Mouse (Mus musculus): ENCODE measurements around the gene Gm48552.

The Gm48552 gene

DNA sequence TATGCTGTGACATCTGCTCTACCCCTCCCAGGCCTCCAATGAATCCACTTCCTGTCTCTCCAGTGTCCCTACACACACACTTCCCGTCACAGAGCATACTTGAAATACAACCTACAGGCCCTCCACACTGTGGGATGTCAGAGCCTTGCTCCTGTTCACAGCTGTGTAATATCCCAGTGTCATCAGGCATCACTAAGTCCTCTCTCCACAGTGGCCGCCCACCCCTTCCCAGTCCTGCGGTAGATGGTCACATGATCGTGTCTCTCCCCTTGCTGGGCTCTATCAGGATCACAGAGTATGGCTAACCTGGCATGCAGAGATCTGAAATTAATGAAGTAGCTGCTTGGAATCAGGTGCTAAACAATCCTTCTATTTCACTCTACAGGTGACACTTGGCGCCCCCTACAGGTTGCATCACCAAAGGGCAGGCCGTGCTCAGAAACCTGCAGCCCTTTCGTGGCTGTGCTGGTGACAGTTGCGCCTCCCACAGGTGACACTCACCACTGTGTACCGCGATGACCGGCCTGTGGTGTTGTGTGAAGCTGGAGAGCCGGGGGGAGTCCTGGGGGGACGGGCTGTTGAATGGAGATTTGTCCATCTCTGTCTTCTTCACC is 16.9 kb downstream of the Gm48552 start:
- DNase-seq (ENCODE audit: low read depth, low spot score) = no peak

DNA sequence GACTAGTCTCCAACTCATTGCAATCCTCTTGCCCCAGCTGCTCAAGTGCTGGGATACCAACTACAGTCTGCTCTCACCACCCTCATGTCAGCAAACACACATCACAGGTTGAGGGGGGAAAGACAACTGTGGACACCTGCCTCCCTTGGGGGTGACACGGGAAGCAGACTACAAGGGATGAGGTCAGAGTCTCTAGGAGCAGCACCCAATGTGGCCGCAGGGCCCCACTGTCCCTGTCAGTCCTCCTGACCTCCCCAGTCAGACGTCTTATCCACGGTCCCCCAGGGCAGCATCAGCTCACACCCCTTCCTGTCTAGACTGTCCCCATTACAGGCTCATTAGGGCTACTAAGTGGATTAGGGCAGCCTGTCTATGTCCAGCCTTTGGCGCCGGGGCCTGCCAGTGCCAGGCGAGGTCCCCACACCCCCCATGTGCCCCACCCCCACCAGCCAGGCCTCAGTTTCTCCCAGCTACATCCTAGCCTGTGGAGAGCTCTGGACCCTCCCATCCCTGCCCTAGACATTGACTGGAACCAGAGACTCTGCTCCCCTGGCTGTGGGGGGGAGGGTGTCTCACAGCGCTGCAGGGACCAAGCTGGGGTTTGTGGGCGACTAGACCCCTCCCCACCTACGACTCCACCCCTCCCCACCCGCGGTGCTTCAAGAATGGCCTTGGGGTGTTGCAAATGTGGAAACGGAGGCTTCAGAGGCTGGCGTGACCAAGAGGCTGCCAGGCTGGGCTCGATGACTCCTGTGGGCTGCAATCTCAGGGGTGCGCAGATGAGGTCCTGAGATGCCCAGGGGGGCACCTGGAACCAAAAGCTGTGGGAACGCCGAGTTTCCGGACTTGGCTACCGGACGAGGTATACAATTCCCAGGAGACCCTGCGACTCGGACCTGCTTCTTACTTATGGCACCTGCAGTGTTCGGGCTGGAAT is 18.0 kb downstream of the Gm48552 start:
- DNase-seq (ENCODE audit: low read depth, low spot score) = no peak

DNA sequence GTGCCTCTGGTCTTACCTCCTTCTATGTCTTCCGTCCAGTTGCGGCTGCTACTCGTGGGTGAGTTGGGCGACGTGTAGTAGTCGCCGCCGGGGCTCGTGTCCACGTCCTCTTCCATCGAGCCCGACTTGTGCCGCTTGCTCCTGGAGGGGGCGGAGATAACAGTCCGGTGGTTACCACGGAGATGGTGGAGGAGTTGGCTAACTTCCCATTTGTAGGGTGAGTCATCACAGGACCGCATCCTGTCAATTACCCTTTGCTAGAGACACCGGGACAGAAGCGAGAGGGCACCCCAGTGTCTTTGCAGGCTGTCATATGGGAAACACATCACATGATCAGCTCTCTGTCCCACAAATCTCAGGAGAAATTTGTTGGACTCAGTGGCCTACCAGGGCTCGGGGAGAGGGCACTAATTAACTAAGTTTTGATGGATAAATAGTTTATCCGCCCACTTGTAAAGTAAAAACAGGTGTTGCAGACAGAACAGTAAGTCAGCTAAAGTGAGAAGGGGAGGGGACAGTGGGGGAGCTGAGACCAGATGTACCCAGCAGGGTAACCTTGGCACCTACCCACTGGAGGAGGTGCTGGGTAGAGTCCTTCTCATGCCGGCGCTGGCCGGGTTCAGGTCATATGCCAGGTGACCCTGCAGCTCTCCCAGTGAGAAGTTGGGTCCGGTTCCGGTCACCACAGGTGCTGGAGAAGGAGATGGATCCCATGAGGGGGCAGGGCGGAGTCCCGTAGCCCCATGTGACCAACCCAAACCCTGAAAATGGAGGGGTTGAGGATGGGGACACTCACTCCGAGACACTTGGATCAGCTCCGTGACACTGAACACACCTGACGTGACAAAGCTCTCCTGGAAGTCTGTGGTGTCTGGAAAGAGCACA is 19.0 kb downstream of the Gm48552 start:
- no peak for DNase-seq (ENCODE audit: low read depth, low spot score)

DNA sequence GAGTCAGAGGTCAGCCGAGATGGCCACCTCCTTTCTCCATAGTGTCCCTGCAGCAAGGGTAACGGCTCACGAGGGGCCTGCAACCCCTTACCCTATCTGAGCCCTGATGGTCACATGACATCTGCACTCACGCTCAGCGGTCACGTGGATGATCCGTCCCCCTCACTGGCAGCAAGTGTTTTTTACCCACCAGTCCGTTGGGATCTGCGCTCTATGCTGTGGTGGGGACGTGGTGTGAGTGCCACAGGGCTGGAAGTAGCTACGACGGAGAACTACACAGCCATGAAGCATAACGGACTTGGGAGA is 19.6 kb downstream of the Gm48552 start:
- no peak for DNase-seq (ENCODE audit: low read depth, low spot score)

DNA sequence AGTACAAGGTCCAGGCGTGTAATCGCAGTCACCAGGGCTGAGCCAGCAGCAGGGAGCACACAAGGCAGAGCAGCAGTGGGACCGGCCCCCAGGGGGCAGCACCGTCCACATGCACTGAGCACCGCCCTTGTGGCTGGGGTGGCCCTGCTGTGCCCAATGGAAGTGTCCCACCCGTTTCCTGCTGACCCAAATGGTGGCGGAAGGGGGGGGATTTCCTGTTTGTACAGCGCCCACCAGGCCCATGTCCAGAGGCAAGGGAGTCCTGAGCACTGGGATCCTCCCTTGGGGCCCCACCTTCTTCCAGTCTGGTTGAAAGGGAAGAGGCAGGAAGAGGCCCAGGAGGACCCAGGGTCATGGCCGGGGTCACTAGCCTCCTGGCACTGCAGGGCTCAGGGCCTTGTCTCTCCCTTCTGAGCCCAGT is 20.1 kb downstream of the Gm48552 start:
- no peak for DNase-seq (ENCODE audit: low read depth, low spot score)

DNA sequence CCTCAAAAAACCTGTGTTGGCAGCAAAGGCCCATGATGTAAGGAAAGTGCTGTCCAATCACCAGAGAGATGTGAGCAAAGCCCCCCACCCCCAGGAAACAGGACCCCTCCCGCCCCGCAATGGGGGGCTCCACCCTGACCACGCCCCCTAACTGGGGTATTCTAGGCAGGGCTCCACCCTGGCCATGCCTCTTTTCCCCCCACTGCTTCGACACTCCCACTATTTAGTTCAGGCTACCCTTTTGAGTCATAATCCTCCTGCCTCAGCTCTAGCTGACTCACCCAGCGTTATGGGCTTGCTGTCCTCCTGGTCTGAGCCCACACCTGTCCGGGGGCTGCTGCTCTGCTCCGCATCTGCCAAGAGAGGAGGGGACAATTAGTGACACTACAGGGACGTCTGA is 20.5 kb downstream of the Gm48552 start:
- no peak for DNase-seq (ENCODE audit: low read depth, low spot score)

DNA sequence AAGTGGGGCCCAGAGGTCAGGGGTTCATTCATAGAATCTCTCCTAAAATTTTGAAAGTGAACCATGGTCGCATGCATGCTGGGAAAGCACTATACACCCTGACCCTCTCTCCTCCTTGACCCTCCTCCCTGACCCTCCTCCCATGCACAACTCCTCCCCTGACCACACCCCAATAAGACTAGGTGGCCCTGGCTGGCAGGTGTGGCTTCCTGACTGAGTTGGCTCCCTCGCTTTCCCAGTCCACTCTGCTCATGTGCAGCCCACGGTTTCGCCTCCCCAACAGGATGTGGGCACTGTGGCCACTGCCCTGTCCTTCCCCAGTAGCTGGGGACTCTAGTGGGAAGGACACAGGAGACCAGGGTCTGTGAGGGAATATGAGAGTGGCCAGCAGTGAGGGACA is 21.5 kb downstream of the Gm48552 start:
- DNase-seq (ENCODE audit: low read depth, low spot score) = no peak

DNA sequence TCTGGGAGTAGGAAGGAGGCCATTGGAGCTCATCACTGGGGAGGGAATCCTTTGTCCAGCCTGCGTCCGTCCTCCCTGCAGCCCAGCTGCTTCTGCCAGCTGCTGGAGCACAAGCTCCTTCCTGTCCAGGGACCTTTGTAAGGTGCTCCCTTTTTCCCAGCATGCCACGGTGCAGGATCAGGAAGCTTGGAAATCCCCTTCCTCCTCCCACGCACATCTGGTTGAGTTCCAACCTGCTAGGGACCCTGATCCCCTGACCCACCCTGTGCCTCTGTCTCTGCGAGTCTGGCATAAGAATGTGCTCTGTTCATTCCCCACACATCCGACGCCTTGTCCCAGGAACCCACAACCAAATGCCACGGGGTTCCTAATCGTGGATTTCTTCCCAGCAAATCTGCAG is 22.2 kb downstream of the Gm48552 start:
- no peak for DNase-seq (ENCODE audit: low read depth, low spot score)

DNA sequence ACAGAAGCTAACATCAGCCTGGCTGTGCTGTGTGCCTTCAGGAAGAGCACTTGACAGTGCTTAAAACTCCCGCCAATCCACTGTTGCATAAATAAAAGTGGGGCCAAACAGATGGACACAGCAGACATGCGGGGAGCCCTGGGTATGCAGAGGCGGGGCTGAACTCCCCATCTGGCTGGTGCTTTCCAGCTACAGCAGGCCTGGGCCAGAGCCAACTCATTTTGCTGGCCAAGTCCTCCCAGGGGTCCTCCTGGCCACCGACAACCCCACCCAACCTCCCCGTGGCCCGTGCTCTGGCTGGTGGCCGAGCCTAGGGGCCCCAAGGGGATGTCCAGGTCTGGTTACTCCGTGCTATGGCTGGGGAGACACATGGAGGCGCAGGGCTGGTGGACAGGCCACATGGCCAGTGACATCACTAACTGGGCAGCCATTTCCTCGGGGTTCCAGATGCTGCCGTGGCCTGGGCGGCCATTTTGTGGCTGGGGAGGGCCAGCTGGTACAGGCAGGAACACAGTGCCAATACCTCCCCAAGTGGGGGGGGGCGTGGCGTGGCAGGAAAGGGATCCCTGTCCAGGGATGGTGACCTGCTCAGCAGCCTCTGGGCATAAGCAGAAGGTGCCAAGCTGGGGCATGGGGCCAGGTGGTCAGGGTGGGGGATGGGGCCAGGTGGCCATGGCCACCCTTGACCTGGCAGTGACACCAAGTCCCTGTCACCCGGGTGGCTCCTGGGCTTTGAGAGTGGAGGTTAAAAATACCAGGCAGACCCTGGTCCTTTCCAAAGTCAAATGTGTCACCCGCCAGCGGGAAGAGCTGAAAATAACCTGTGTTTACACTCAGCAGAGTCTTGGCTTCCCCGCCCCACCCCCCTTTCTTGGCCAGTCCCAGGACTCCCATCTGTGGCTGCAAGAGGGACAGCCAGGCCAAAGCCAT is 22.9 kb downstream of the Gm48552 start:
- DNase-seq (ENCODE audit: low read depth, low spot score) = no peak

DNA sequence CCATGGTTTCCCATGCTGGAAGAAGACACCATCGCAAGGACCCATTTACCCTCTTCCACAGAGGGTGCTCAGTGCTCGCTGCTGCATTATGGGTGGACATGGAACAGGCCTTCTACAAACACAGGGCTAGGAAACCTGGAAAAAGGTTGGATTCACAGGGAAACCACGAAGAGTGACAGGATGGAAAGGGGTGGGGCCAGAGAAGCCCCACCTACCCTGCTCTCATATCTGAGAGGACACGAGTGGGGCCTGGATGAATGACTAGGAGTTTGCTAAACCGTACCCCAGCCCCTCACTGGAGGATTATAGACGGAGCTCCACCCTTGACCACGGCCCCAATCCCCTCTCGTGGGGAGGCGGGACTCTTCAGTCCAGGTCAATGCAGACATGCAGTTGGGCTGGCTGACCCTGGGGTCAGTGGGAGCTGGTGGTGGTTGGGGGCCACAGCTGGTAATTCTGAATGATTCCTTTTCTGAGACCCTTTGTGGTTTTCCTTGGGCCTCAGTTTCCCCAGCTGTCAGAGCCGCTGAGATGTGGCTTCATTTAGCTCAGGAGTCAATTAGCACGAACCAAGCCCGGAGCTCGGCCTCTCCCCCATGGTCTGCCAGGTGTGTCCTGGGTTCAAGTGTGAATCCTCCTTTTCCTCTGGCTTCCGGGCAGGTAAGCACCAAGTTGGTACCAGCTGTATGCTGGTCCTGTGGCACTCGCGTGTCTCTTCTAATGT is 23.9 kb downstream of the Gm48552 start:
- DNase-seq (ENCODE audit: low read depth, low spot score) = no peak

DNA sequence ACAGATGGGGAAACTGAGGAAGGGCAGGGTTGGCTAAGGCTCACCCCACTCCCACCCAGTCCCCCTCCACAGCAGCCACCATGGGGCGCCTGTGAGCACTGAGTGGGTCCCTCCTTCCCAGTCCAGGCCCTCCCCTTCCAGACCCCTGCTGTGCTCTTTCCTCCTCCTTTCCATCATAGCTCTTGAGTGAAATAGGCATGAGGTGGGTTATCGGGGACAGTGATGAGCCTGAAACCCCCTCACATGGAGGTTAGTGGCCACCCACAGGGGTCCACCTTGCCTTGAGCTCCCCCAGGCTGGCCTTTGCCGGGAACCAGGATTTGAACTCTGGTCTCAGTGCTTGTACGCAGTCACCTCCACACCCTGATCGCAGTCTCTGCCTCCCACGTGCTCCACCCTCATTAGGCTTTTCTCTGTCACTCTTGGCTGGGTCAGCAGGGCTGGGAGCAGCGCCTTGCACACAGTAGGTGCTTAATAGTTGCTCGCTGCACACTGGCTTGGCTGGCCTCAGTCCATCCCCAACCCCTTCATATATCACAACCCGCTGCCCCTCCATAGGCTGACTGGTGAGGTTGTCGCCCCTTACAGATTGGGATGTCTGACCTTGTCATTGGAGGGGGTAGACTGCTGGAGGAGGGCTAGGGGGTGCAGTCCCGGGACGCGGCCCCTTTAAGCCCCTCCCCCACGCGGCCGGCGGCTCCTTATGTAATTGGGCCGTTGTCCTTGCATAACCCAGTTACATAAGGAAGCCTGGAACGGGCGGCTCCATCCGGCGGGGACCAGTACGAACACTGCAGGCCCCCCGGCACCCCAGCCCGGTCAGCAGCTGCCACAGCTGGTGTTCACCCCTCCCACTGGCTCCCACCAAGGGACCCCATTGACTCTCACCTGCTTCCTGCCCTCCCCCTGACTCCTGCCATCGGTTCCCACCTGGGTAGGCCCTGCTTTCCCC is 24.8 kb downstream of the Gm48552 start:
- DNase-seq (ENCODE audit: low read depth, low spot score) = peak; percentile 77

DNA sequence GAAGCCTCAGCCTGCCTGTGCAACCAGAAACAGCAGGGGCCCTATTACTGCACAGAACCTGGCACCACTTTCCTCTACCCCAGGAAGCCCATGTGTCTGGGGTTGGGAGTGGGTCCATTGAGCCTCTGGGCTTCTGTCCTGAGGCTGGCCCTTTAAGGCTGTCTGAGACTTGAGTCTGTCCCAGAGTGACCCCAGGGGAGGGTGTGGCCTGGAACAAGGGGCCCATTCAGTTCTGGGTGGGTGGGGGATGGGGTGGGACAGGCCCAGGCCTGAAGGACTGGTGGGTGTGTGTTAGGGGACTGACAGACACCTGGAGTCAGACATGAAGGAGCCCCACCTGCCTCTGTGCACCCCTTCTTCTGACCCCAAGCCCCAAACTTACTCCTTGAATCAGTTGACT is 25.9 kb downstream of the Gm48552 start:
- no peak for DNase-seq (ENCODE audit: low read depth, low spot score)

DNA sequence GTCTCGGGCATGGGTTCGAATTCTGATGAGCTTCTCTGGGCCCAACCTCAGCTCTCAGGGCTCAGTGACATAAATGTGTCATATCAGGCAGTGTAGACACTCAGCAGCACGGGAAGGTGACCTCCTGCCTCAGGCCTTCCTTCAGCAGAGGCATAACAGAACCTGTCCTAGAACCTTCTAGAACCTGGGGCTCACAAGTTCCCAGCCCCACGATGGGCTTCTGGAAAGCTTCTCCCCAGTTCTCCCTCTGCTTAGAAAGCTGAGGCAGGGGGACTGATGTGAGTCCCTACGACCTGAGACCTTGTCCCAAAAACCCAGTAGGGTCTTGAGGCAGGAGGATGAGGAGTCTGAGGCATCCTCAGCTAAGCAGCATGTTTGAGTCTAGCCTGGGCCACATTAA is 26.3 kb downstream of the Gm48552 start:
- DNase-seq (ENCODE audit: low read depth, low spot score) = no peak

DNA sequence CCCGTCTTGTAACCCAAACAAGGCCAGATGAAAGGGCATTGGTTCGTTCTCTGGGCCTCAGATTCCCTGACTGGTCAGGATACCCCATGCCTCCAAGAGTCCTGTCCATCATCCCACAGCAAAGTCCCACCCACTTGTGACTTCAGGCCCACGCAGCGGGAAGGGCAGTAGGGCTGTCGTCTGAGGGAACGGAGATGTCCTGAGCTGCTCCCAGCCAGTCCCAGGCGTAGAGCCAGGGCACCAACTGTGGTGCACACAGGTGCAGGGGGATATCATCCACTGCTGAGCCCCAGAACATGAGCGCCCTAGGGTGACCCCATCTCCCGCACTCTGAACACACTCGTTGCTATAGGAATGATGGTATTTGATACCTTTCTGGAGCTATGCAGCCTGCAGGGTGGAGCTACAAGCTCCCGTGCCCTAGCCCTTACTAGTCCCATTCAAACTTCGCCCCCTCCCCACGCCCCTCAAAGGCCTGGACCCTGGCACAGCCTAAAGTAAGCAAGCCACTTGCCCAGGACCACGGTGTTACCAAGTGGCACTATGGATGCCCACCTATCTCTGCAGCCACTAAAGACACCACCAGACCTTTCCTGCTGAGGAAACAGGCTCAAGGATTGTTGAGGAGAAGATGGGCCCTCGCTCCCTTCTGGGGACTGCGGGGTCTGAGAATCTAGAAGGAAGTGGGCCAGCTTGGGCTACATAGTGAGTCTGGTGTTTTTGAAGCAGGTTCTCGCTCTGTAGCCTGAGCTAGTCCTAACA is 26.9 kb downstream of the Gm48552 start:
- no peak for DNase-seq (ENCODE audit: low read depth, low spot score)

DNA sequence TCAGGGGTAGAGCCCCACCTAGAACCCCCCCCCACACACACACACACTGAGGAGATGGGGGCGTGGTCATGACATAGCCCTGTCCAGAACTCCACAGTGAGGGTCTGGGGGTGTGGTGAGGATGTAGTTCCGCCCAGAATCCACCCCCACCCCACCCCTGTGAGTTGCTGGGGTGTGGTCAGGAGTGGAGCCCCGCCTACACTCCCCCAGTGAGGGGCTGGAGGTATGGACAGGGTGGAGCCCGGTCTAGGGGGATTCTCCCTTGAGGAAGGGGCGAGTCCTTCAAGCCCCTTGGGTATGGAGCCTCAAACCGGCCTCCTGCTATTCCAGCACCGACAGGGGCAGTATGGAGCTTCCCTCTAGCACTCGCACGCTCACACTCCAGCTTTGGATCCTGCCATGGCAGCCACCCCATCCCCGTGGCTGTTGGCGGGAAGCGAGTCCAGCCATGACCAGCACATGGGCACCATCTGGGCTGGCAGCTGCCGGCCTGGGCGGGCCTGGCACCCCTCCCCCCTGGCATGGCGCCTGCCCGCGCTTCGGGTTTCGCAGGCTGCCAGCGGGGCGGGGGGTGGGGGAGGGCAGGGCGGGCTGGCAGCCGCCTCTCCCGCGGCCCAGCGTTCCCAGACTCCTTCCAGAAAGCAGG is 27.9 kb downstream of the Gm48552 start:
- peak; percentile 80 for DNase-seq (ENCODE audit: low read depth, low spot score)

DNA sequence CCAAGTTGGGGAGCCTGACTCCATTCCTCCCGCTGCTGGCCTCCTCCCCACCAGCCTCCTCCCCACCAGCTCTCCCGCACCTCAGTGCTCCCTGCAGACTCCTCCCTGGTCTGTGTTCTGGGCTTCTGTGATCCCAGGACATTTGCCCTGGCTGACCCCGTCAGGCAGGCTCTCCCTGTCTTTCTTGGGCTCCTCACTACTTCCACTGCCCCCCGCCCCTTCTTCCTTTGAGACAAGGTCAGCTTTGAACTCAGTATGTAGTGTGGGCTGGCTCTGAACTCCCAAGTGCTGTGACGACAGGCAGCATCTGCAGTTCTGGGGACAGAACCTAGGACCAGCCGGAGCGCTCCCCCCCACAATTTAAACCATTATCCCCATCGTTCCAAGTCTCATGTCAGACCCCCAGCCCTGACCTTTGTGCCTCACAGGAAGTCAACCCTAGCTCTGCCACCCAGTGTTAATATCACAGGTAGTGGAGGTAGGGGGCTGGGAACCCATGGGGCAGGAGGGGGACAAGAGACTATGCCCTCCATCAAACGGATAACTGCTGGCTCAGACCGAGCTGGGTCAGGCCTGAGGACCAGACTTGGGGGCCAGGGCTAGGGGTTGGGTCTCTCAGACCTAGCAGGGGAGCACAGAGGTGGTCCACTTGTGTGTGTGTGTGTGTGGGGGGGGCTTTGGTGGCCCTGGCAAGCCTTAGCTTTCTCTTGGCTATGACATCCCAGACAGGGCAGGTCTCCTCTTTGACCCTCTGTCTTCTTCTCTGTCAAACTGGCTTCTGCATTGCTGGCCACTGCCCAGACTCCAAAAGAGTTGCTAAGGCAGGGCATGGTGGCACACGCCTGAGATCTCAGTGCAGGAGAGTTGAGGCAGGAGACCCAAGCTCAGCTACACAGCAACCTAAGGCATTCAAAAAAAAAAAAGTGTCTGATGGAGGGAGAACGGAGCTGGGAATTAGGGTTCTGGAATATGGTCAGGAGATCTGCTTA is 28.7 kb downstream of the Gm48552 start:
- no peak for DNase-seq (ENCODE audit: low read depth, low spot score)

Measured in retina, postnatal 7 days (tissue).